Mouse (Mus musculus): ENCODE measurements around the gene Dctn3. TPM values are rescaled to one million over a fixed set of nuclear protein-coding genes. Genes with fewer than 3 reads are reported as not detected.
"Not testable (repeated sequence)": the region's sequence is repeated elsewhere in the genome, so short reads cannot be mapped to it uniquely, and the experiment has no call there.

The Dctn3 gene
- polyA plus RNA-seq (2015; fragmentation: Nextera tagmentation; extraction: Ambion mirVana): 278 and 317 TPM in 2 replicates

- ATAC-seq (ENCODE audit: low read depth): peak; percentile 87
- Histone ChIP-seq H3K9ac (peak within 1 kb of the TSS; percentile 87), H3K4me1 (replicated peaks) (peaks cover 47% of the 10 kb centered on the region), H3K36me3 (peaks cover 26% of the 10 kb centered on the region), H3K4me2 (peak within 1 kb of the TSS; percentile 89), H3K9me3 (no peaks in the 10 kb centered on the region), H3K27ac (replicated peaks) (peak within 1 kb of the TSS; percentile 64), H3K4me3 (peak within 1 kb of the TSS; percentile 89), H3K27me3 (peaks cover 43% of the 10 kb centered on the region)
- under 1% methylated on average over 27 of the region's 27 CpGs for WGBS
Observed at GRCm38 (mm10) chr4:41722918-41723351, at the start of gene Dctn3. Dctn3 (minus strand) TSS chr4:41723170.

- not testable (repeated sequence) for H3K9ac ChIP-seq; H3K4me2 ChIP-seq; H3K27ac ChIP-seq (replicated peaks); H3K9me3 ChIP-seq; H3K27me3 ChIP-seq; H3K4me1 ChIP-seq (replicated peaks); ATAC-seq (ENCODE audit: low read depth); H3K4me3 ChIP-seq; H3K36me3 ChIP-seq
- 86% methylated on average over 10 of the region's 10 CpGs for WGBS
Observed at GRCm38 (mm10) chr4:41767301-41767700, 44.3 kb upstream of the Dctn3 start.

GRCm38 (mm10) chr4:41763176-41763575 is 40.2 kb upstream of the Dctn3 start:
- H3K27ac ChIP-seq (replicated peaks); H3K9me3 ChIP-seq; H3K36me3 ChIP-seq; ATAC-seq (ENCODE audit: low read depth); H3K4me3 ChIP-seq; H3K9ac ChIP-seq; H3K27me3 ChIP-seq: not testable (repeated sequence)
- Histone ChIP-seq H3K4me2 (peak overlapping the region; percentile 61), H3K4me1 (replicated peaks) (peaks cover 36% of the 10 kb centered on the region)
- WGBS: 85% methylated on average over 4 of the region's 6 CpGs

DNA sequence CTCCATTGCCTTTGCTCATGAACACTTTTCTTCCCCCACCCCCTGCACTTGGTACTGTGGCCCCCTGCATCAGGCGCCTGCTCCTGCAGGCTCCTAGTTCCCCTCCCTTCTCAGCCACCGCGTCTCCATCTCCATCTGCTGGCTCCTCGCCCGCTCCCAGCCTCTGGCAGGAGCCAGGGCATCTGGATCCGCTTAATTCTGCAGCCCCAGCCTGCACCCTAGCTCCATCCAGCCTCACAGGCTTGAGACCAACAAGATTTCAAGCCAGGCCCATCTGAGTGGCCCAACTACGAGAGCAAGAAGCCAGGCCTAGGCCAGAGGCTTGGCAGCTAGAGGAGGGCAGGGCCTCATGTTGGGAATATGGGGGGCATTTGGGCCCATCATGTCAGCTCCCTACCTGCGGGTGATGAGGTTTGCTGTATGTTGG is 39.7 kb upstream of the Dctn3 start:
- not testable (repeated sequence) for H3K27me3 ChIP-seq, H3K36me3 ChIP-seq, H3K4me3 ChIP-seq, H3K9me3 ChIP-seq
- 46% methylated on average over 8 of the region's 8 CpGs for WGBS
- peaks cover 36% of the 10 kb centered on the region for H3K4me1 ChIP-seq (replicated peaks)
- H3K4me2 ChIP-seq: peak overlapping the region; percentile 61
- ATAC-seq (ENCODE audit: low read depth): peak; percentile 36; the same call in 1 of the 2 replicates
- peak overlapping the region; percentile 67 for H3K27ac ChIP-seq (replicated peaks)
- H3K9ac ChIP-seq: peak overlapping the region; percentile 45; the same call in 1 of the 2 replicates

DNA sequence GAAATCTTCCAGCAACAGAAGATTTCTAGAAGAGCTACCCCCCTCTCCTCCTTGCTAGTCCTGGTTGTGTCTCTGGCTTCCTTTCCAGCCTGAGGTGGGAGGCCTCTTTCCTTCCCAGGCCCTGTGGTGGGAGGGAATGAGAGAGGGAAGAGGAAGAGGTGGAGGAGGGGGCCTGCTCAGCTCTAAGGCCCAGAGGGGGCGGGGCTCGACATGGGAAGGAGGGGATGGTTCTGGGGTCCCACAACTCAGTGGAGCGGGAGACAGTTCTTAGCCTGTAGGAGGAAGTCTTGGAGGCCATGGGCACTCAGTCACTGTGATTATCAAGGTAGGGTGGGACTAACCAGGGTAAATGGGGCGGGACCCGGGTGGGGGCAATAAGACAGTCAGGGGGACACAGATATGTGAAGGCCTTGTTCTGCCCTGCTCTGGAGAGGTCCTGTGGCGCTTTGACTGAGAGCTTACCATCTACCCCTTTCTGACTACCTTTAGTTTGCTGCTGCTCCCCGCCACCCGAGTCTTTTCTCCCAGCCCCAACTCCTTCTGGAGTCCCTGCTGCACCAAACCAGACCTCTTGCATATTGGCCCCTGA is 39.2 kb upstream of the Dctn3 start:
- Histone ChIP-seq H3K36me3 (peaks cover 8% of the 10 kb centered on the region; the same call in 1 of the 2 replicates), H3K27ac (replicated peaks) (peak overlapping the region; percentile 67), H3K9ac (peak overlapping the region; percentile 45), H3K9me3 (no peaks in the 10 kb centered on the region), H3K4me2 (peak overlapping the region; percentile 61), H3K4me1 (replicated peaks) (peaks cover 36% of the 10 kb centered on the region), H3K27me3 (no peaks in the 10 kb centered on the region), H3K4me3 (no peak overlapping the region)
- 45% methylated on average over 8 of the region's 8 CpGs for WGBS
- peak; percentile 45 for ATAC-seq (ENCODE audit: low read depth)

GRCm38 (mm10) chr4:41761680-41762079 is 38.7 kb upstream of the Dctn3 start:
- Histone ChIP-seq H3K36me3 (peaks cover 8% of the 10 kb centered on the region; the same call in 1 of the 2 replicates), H3K4me1 (replicated peaks) (peaks cover 36% of the 10 kb centered on the region), H3K27ac (replicated peaks) (peak overlapping the region; percentile 67), H3K9ac (0 out of 2 replicates have a peak overlapping the region, but pooled peaks have one; percentile 71), H3K9me3 (no peaks in the 10 kb centered on the region), H3K4me2 (peak overlapping the region; percentile 61), H3K4me3 (peak overlapping the region; percentile 39; the same call in 1 of the 2 replicates), H3K27me3 (no peaks in the 10 kb centered on the region)
- no peak for ATAC-seq (ENCODE audit: low read depth)

GRCm38 (mm10) chr4:41760911-41761310 is 37.9 kb upstream of the Dctn3 start:
- peaks cover 8% of the 10 kb centered on the region; the same call in 1 of the 2 replicates for H3K36me3 ChIP-seq
- peaks cover 43% of the 10 kb centered on the region for H3K4me1 ChIP-seq (replicated peaks)
- peak overlapping the region; percentile 67 for H3K27ac ChIP-seq (replicated peaks)
- no peaks in the 10 kb centered on the region for H3K27me3 ChIP-seq
- peak overlapping the region; percentile 61 for H3K4me2 ChIP-seq
- peak overlapping the region; percentile 71 for H3K9ac ChIP-seq
- ATAC-seq (ENCODE audit: low read depth): no peak
- H3K9me3 ChIP-seq: no peaks in the 10 kb centered on the region
- 80% methylated on average over 4 of the region's 4 CpGs for WGBS
- H3K4me3 ChIP-seq: peak overlapping the region; percentile 39

DNA sequence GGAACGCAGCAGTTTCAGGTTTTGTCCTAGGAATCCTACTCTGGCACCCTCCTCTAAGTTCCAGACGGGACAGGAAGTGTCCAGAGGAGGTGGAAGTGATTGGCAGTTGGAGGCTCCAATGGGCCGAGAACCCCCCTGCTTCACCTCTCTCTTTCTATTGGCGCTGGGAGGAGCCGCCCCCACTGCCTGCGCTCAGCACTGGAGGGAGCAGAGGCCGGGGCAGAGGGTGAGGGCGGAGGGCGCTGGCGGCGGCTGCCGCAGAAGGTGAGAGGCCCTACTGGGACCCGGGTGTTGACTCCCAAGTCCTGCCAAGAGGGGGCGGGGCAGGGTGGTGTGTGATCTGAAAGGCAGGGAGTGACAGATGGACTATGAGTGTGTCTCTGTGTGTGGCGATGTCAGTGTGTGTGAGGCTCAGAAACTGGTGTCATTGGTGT is 37.3 kb upstream of the Dctn3 start:
- Histone ChIP-seq H3K9ac (peak overlapping the region; percentile 71), H3K4me2 (peak overlapping the region; percentile 61), H3K36me3 (peaks cover 8% of the 10 kb centered on the region; the same call in 1 of the 2 replicates), H3K4me3 (peak overlapping the region; percentile 39), H3K27me3 (no peaks in the 10 kb centered on the region), H3K4me1 (replicated peaks) (peaks cover 43% of the 10 kb centered on the region), H3K9me3 (no peaks in the 10 kb centered on the region), H3K27ac (replicated peaks) (peak overlapping the region; percentile 67)
- 1% methylated on average over 15 of the region's 15 CpGs for WGBS
- peak; percentile 51 for ATAC-seq (ENCODE audit: low read depth)

- Histone ChIP-seq H3K4me2 (peak overlapping the region; percentile 61), H3K27ac (replicated peaks) (peak overlapping the region; percentile 67; the same call in 1 of the 2 replicates), H3K27me3 (no peaks in the 10 kb centered on the region), H3K4me1 (replicated peaks) (peaks cover 46% of the 10 kb centered on the region), H3K4me3 (peak overlapping the region; percentile 39; the same call in 1 of the 2 replicates), H3K36me3 (peaks cover 8% of the 10 kb centered on the region; the same call in 1 of the 2 replicates), H3K9me3 (no peaks in the 10 kb centered on the region), H3K9ac (peak overlapping the region; percentile 71)
- 45% methylated on average over 6 of the region's 6 CpGs for WGBS
- ATAC-seq (ENCODE audit: low read depth): no peak
Observed at GRCm38 (mm10) chr4:41759656-41760287, 36.8 kb upstream of the Dctn3 start.

GRCm38 (mm10) chr4:41759206-41759605 is 36.2 kb upstream of the Dctn3 start:
- Histone ChIP-seq H3K4me1 (replicated peaks) (peaks cover 48% of the 10 kb centered on the region), H3K27ac (replicated peaks) (no peak overlapping the region), H3K4me3 (no peak overlapping the region), H3K27me3 (no peaks in the 10 kb centered on the region), H3K9me3 (no peaks in the 10 kb centered on the region), H3K36me3 (peaks cover 8% of the 10 kb centered on the region; the same call in 1 of the 2 replicates), H3K4me2 (no peak overlapping the region), H3K9ac (0 out of 2 replicates have a peak overlapping the region, but pooled peaks have one; percentile 8)
- WGBS: 90% methylated on average over 9 of the region's 9 CpGs
- ATAC-seq (ENCODE audit: low read depth): no peak

DNA sequence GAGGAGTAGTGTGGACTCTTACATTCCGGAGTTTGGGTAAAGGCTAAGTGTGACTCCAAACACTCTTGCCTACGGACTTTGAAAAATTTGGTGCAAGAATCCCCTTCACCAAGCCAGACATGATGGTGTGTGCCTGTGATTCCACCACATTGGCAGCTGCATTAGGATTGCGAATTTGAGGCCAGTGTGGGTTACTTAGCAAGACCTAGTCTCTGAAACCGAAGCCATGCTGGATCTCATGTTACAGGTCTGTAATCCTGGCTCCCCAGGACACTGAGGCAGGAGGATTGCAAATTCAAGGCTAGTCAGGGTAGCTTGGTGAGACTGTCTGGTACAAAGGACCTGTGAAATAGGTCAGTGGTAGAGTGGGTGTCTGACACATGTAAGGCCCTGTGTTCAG is 35.7 kb upstream of the Dctn3 start:
- peaks cover 48% of the 10 kb centered on the region for H3K4me1 ChIP-seq (replicated peaks)
- 96% methylated on average over 4 of the region's 4 CpGs for WGBS
- no peak overlapping the region for H3K4me3 ChIP-seq
- H3K27me3 ChIP-seq: no peaks in the 10 kb centered on the region
- peaks cover 8% of the 10 kb centered on the region; the same call in 1 of the 2 replicates for H3K36me3 ChIP-seq
- ATAC-seq (ENCODE audit: low read depth): no peak
- H3K4me2 ChIP-seq: no peak overlapping the region
- H3K9ac ChIP-seq: 0 out of 2 replicates have a peak overlapping the region, but pooled peaks have one; percentile 8
- no peaks in the 10 kb centered on the region for H3K9me3 ChIP-seq
- no peak overlapping the region for H3K27ac ChIP-seq (replicated peaks)

DNA sequence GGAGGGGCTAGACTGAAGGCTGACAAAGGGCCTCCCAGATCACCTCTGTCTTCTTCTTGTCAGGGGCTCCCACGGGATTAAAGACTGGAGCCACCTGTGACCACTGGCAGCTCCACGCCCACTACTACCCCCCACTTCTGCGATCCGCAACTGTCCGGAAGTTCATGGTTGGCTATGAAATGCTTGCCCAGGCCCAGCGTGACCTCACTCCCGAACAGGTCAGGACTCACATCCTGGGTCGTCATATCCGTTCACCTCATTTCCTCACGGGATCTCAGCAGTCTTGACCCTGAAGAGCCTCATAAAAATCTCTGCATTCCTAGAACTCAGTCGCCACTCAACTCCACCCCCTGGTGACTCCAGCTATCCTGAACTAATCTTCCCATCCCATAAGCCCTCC is 35.1 kb upstream of the Dctn3 start:
- Histone ChIP-seq H3K27me3 (no peaks in the 10 kb centered on the region), H3K9me3 (no peaks in the 10 kb centered on the region), H3K36me3 (peaks cover 8% of the 10 kb centered on the region; the same call in 1 of the 2 replicates), H3K9ac (no peak overlapping the region), H3K4me2 (no peak overlapping the region), H3K4me3 (no peak overlapping the region), H3K4me1 (replicated peaks) (peaks cover 48% of the 10 kb centered on the region), H3K27ac (replicated peaks) (no peak overlapping the region)
- 86% methylated on average over 11 of the region's 11 CpGs for WGBS
- no peak for ATAC-seq (ENCODE audit: low read depth)

Measured in neural tube, embryonic 13.5 days (tissue).